Mouse (Mus musculus): ENCODE measurements at regions not wholly inside any gene's neighbourhood (a gene's known extent, or its start where the extent isn't known, plus 50 kb on each side); places are given as distances from the start of the nearest gene placed in this dataset.

- no peak for DNase-seq (ENCODE audit: low spot score)
Observed at GRCm38 (mm10) chr1:92731353-92732282, 83.0 kb upstream of the Otos start.

- no peak for DNase-seq (ENCODE audit: low spot score)
Observed at GRCm38 (mm10) chr1:92730576-92730975, 81.9 kb upstream of the Otos start.

GRCm38 (mm10) chr1:92727961-92728360, 79.3 kb upstream of the Otos start:
- no peak for DNase-seq (ENCODE audit: low spot score)

- no peak for DNase-seq (ENCODE audit: low spot score)
Observed at GRCm38 (mm10) chr1:92727371-92727770, 78.7 kb upstream of the Otos start.

- no peak for DNase-seq (ENCODE audit: low spot score)
Observed at GRCm38 (mm10) chr1:92726341-92726740, 77.7 kb upstream of the Otos start.

- no peak for DNase-seq (ENCODE audit: low spot score)
Observed at GRCm38 (mm10) chr1:92724135-92724534, 75.5 kb upstream of the Otos start.

- no peak for DNase-seq (ENCODE audit: low spot score)
Observed at GRCm38 (mm10) chr1:92720567-92720966, 71.9 kb upstream of the Otos start.

GRCm38 (mm10) chr1:92719864-92720263, 71.2 kb upstream of the Otos start:
- DNase-seq (ENCODE audit: low spot score) = no peak

- no peak for DNase-seq (ENCODE audit: low spot score)
Observed at GRCm38 (mm10) chr1:92718108-92718507, 69.5 kb upstream of the Otos start.

GRCm38 (mm10) chr1:92714725-92715324, 66.2 kb upstream of the Otos start:
- DNase-seq (ENCODE audit: low spot score) = no peak

- DNase-seq (ENCODE audit: low spot score) = no peak
Observed at GRCm38 (mm10) chr1:92712366-92712765, 63.7 kb upstream of the Otos start.

- no peak for DNase-seq (ENCODE audit: low spot score)
Observed at GRCm38 (mm10) chr1:92710321-92710839, 61.7 kb upstream of the Otos start.

- DNase-seq (ENCODE audit: low spot score) = no peak
Observed at GRCm38 (mm10) chr1:92709190-92709850, 60.7 kb upstream of the Otos start.

GRCm38 (mm10) chr1:92707917-92708897, 59.6 kb upstream of the Otos start:
- no peak for DNase-seq (ENCODE audit: low spot score)

GRCm38 (mm10) chr1:92707441-92707840, 58.8 kb upstream of the Otos start:
- no peak for DNase-seq (ENCODE audit: low spot score)

GRCm38 (mm10) chr1:92703903-92704302, 55.3 kb upstream of the Otos start:
- DNase-seq (ENCODE audit: low spot score) = no peak

GRCm38 (mm10) chr1:92703270-92703669, 54.6 kb upstream of the Otos start:
- DNase-seq (ENCODE audit: low spot score) = no peak

- DNase-seq (ENCODE audit: low spot score) = no peak
Observed at GRCm38 (mm10) chr1:92700107-92700506, 51.5 kb upstream of the Otos start.

GRCm38 (mm10) chr1:92699697-92700096, 51.1 kb upstream of the Otos start:
- DNase-seq (ENCODE audit: low spot score) = no peak

- DNase-seq (ENCODE audit: low spot score) = peak; percentile 45
Observed at GRCm38 (mm10) chr1:92699048-92699447, 50.4 kb upstream of the Otos start.

GRCm38 (mm10) chr1:92698541-92698940, 49.9 kb upstream of the Otos start:
- no peak for DNase-seq (ENCODE audit: low spot score)
